Mouse (Mus musculus) neural tube, embryonic 12.5 days (tissue): ENCODE measurements around the gene Rnf150. TPM values are rescaled to one million over a fixed set of nuclear protein-coding genes. Genes with fewer than 3 reads are reported as not detected.

ENCODE experiments used
- ATAC-seq: fragments of 200-750 bp; cut with Nextera tagmentation; 2 replicates; pipeline ENCODE4 v1.8.0; 2017; ENCODE audit warnings: low read depth, mild to moderate bottlenecking, moderate TSS enrichment, moderate library complexity; ENCODE audit not compliant: low FRiP score
- H3K27ac ChIP-seq: fragments of 300-500 bp; sonication (generic); 2 replicates; pipeline ENCODE4 v1.5.1; 2016
- H3K27me3 ChIP-seq: fragments of 300-500 bp; sonication (generic); replicated peaks from 2 replicates; pipeline ENCODE4 v1.6.1; 2016; ENCODE audit warnings: mild to moderate bottlenecking
- H3K36me3 ChIP-seq: fragments of 300-500 bp; sonication (generic); 2 replicates; pipeline ENCODE4 v1.6.1; 2016; ENCODE audit warnings: mild to moderate bottlenecking
- H3K4me1 ChIP-seq: fragments of 300-500 bp; sonication (generic); 2 replicates; pipeline ENCODE4 v1.6.1; 2016
- H3K4me2 ChIP-seq: fragments of 300-500 bp; sonication (generic); replicated peaks from 2 replicates; pipeline ENCODE4 v1.6.1; 2016; ENCODE audit warnings: mild to moderate bottlenecking
- H3K4me3 ChIP-seq: fragments of 300-500 bp; sonication (generic); 2 replicates; pipeline ENCODE4 v1.5.1; 2016
- H3K9ac ChIP-seq: fragments of 300-500 bp; sonication (generic); 2 replicates; pipeline ENCODE4 v1.6.1; 2016; ENCODE audit warnings: mild to moderate bottlenecking
- H3K9me3 ChIP-seq: fragments of 300-500 bp; sonication (generic); 2 replicates; pipeline ENCODE4 v1.6.1; 2016; ENCODE audit warnings: mild to moderate bottlenecking
- WGBS: fragments of 180-500 bp; shearing (Covaris S2); methylation state at CpG from one replicate; pipeline ENCODE4 v1.1.7; 2016; 5-methylcytosine and 5-hydroxymethylcytosine counted together
- polyA plus RNA-seq: library from polyadenylated mRNA; unstranded; fragments of >200 nt; fragmentation: Nextera tagmentation; extraction: Ambion mirVana; gene quantifications from 2 replicates; pipeline ENCODE4 v1.2.1, GENCODE M21; 2016

The Rnf150 gene
- polyA plus RNA-seq, 1 experiment from 2014 or later = 2.5 TPM

GRCm38 (mm10) chr8:82896796-82897195, 33.6 kb downstream of the Rnf150 start:
- no peak overlapping the region for H3K9ac ChIP-seq
- H3K9me3 ChIP-seq = no peaks in the 10 kb centered on the region
- H3K27me3 ChIP-seq = no peaks in the 10 kb centered on the region
- no peak overlapping the region for H3K4me2 ChIP-seq
- no peak overlapping the region for H3K27ac ChIP-seq
- no peaks in the 10 kb centered on the region for H3K4me1 ChIP-seq
- 90% methylated on average over 2 of the region's 2 CpGs for WGBS
- no peak for ATAC-seq
- no peak overlapping the region for H3K4me3 ChIP-seq
- H3K36me3 ChIP-seq = no peaks in the 10 kb centered on the region

- WGBS = 87% methylated on average over 3 of the region's 3 CpGs
- Histone ChIP-seq H3K9me3 (no peaks in the 10 kb centered on the region), H3K9ac (no peak overlapping the region), H3K27me3 (no peaks in the 10 kb centered on the region), H3K36me3 (no peaks in the 10 kb centered on the region), H3K4me3 (no peak overlapping the region), H3K27ac (no peak overlapping the region), H3K4me2 (no peak overlapping the region), H3K4me1 (no peaks in the 10 kb centered on the region)
- no peak for ATAC-seq
Observed at GRCm38 (mm10) chr8:82897628-82898458, 34.7 kb downstream of the Rnf150 start.

- WGBS = 89% methylated on average over 8 of the region's 8 CpGs
- Histone ChIP-seq H3K36me3 (no peaks in the 10 kb centered on the region), H3K4me1 (no peaks in the 10 kb centered on the region), H3K9me3 (no peaks in the 10 kb centered on the region), H3K4me3 (no peak overlapping the region), H3K9ac (no peak overlapping the region), H3K27ac (no peak overlapping the region), H3K4me2 (no peak overlapping the region), H3K27me3 (no peaks in the 10 kb centered on the region)
- ATAC-seq = no peak
Observed at GRCm38 (mm10) chr8:82898459-82898841, 35.3 kb downstream of the Rnf150 start.

- no peak for ATAC-seq
- Histone ChIP-seq H3K27ac (no peak overlapping the region), H3K27me3 (no peaks in the 10 kb centered on the region), H3K4me2 (no peak overlapping the region), H3K9me3 (no peaks in the 10 kb centered on the region), H3K36me3 (no peaks in the 10 kb centered on the region), H3K4me3 (no peak overlapping the region), H3K4me1 (no peaks in the 10 kb centered on the region), H3K9ac (no peak overlapping the region)
- 83% methylated on average over 4 of the region's 4 CpGs for WGBS
Observed at GRCm38 (mm10) chr8:82900958-82901357, 37.8 kb downstream of the Rnf150 start.

GRCm38 (mm10) chr8:82901549-82902138, 38.5 kb downstream of the Rnf150 start:
- Histone ChIP-seq H3K9me3 (no peaks in the 10 kb centered on the region), H3K36me3 (no peaks in the 10 kb centered on the region), H3K4me2 (no peak overlapping the region), H3K9ac (no peak overlapping the region), H3K27ac (no peak overlapping the region), H3K4me3 (no peak overlapping the region), H3K4me1 (no peaks in the 10 kb centered on the region), H3K27me3 (no peaks in the 10 kb centered on the region)
- 58% methylated on average over 12 of the region's 12 CpGs for WGBS
- no peak for ATAC-seq

- Histone ChIP-seq H3K4me1 (no peaks in the 10 kb centered on the region), H3K9me3 (no peaks in the 10 kb centered on the region), H3K36me3 (no peaks in the 10 kb centered on the region), H3K27ac (no peak overlapping the region), H3K4me3 (no peak overlapping the region), H3K4me2 (no peak overlapping the region), H3K9ac (no peak overlapping the region), H3K27me3 (no peaks in the 10 kb centered on the region)
- no peak for ATAC-seq
- 78% methylated on average over 3 of the region's 3 CpGs for WGBS
Observed at GRCm38 (mm10) chr8:82903497-82903896, 40.3 kb downstream of the Rnf150 start.

GRCm38 (mm10) chr8:82907271-82907670, 44.1 kb downstream of the Rnf150 start:
- H3K27me3 ChIP-seq = no peaks in the 10 kb centered on the region
- no peak overlapping the region for H3K27ac ChIP-seq
- H3K4me3 ChIP-seq = no peak overlapping the region
- no peaks in the 10 kb centered on the region for H3K4me1 ChIP-seq
- 79% methylated on average over 3 of the region's 3 CpGs for WGBS
- no peak overlapping the region for H3K4me2 ChIP-seq
- H3K9ac ChIP-seq = no peak overlapping the region
- H3K36me3 ChIP-seq = no peaks in the 10 kb centered on the region
- no peak for ATAC-seq
- H3K9me3 ChIP-seq = no peaks in the 10 kb centered on the region

- Histone ChIP-seq H3K36me3 (no peaks in the 10 kb centered on the region), H3K27me3 (no peaks in the 10 kb centered on the region), H3K9me3 (no peaks in the 10 kb centered on the region), H3K4me1 (no peaks in the 10 kb centered on the region), H3K4me3 (no peak overlapping the region), H3K9ac (no peak overlapping the region), H3K27ac (no peak overlapping the region), H3K4me2 (no peak overlapping the region)
- no peak for ATAC-seq
Observed at GRCm38 (mm10) chr8:82911436-82911835, 48.3 kb downstream of the Rnf150 start.

GRCm38 (mm10) chr8:82912282-82912681, 49.1 kb downstream of the Rnf150 start:
- H3K4me2 ChIP-seq = no peak overlapping the region
- ATAC-seq = no peak
- no peaks in the 10 kb centered on the region for H3K9me3 ChIP-seq
- WGBS = 82% methylated on average over 4 of the region's 4 CpGs
- H3K27me3 ChIP-seq = no peaks in the 10 kb centered on the region
- no peak overlapping the region for H3K4me3 ChIP-seq
- no peak overlapping the region for H3K9ac ChIP-seq
- H3K36me3 ChIP-seq = no peaks in the 10 kb centered on the region
- H3K27ac ChIP-seq = no peak overlapping the region
- H3K4me1 ChIP-seq = no peaks in the 10 kb centered on the region

- 89% methylated on average over 3 of the region's 3 CpGs for WGBS
- H3K4me1 ChIP-seq = 0 out of 2 replicates have a peak, but pooled peaks cover 4% of the 10 kb centered on the region
- no peaks in the 10 kb centered on the region for H3K9me3 ChIP-seq
- ATAC-seq = no peak
- no peak overlapping the region for H3K4me2 ChIP-seq
- H3K27me3 ChIP-seq = no peaks in the 10 kb centered on the region
- H3K4me3 ChIP-seq = no peak overlapping the region
- H3K27ac ChIP-seq = no peak overlapping the region
- H3K36me3 ChIP-seq = no peaks in the 10 kb centered on the region
- no peak overlapping the region for H3K9ac ChIP-seq
Observed at GRCm38 (mm10) chr8:82914543-82914942, 51.4 kb downstream of the Rnf150 start.

GRCm38 (mm10) chr8:82916851-82917539, 53.8 kb downstream of the Rnf150 start:
- H3K9ac ChIP-seq = no peak overlapping the region
- 69% methylated on average over 1 of the region's 1 CpGs for WGBS
- H3K4me3 ChIP-seq = no peak overlapping the region
- no peak overlapping the region for H3K27ac ChIP-seq
- no peak for ATAC-seq
- H3K4me1 ChIP-seq = peaks cover 12% of the 10 kb centered on the region
- H3K4me2 ChIP-seq = no peak overlapping the region
- H3K36me3 ChIP-seq = no peaks in the 10 kb centered on the region
- no peaks in the 10 kb centered on the region for H3K27me3 ChIP-seq
- no peaks in the 10 kb centered on the region for H3K9me3 ChIP-seq

- no peak overlapping the region for H3K27ac ChIP-seq
- 70% methylated on average over 5 of the region's 5 CpGs for WGBS
- no peak overlapping the region for H3K4me2 ChIP-seq
- H3K9me3 ChIP-seq = no peaks in the 10 kb centered on the region
- no peak overlapping the region for H3K4me3 ChIP-seq
- H3K36me3 ChIP-seq = no peaks in the 10 kb centered on the region
- H3K27me3 ChIP-seq = no peaks in the 10 kb centered on the region
- ATAC-seq = no peak
- no peak overlapping the region for H3K9ac ChIP-seq
- peaks cover 12% of the 10 kb centered on the region for H3K4me1 ChIP-seq
Observed at GRCm38 (mm10) chr8:82917540-82918316, 54.6 kb downstream of the Rnf150 start.
